ENCODE assay signal across 25 mouse cellular contexts in genomic region chr6:30083307-30083706, GRCm38 (mm10). TPM values are rescaled to one million over a fixed set of nuclear protein-coding genes. Genes with fewer than 3 reads are reported as not detected.
DNase-seq lines count a peak whose midpoint lies in the region; ATAC-seq and TF ChIP-seq lines count a peak whose summit lies in the region.
"Had no signal": no experiment of that assay in that cellular context is flagged by ENCODE, and none has a peak within 500 bp of the region (broad histone marks: within the 10 kb centered on the region; RNA-seq: fewer than 3 reads in every experiment).

No protein-coding gene starts in this region.

- H3K36me3 ChIP-seq in ES-E14 (ENCODE audit: control insufficient read depth, insufficient read depth, low read length, poor library complexity, severe bottlenecking), result no peaks in the 10 kb centered on the region
- H3K36me3 ChIP-seq: embryonic facial prominence, embryonic 13.5 days; embryonic facial prominence, embryonic 15.5 days; forebrain, embryonic 10.5 days; forebrain, embryonic 12.5 days had no signal

- in situ Hi-C loops in ES-E14 (cut with MboI; ENCODE audit: low sequenced_read_pairs in 2 of 2, unreplicated experiment in 2 of 2), result no loop called here

- H3K4me1 ChIP-seq in ES-E14 (ENCODE audit: control insufficient read depth in 2 of 2, insufficient read depth in 2 of 2, low read length in 2 of 2, poor library complexity in 1 of 2), result peaks cover 4% of the 10 kb centered on the region in 2 experiments; a peak in 3 of 4 replicates
- H3K4me1 ChIP-seq: embryonic facial prominence, embryonic 15.5 days had no signal

- no peak overlapping the region for H3K9ac ChIP-seq in ES-E14 (ENCODE audit: insufficient read depth, low read depth, low read length, poor library complexity, severe bottlenecking)
- H3K9ac ChIP-seq: embryonic facial prominence, embryonic 13.5 days; embryonic facial prominence, embryonic 15.5 days; forebrain, embryonic 12.5 days had no signal

- no peak overlapping the region for H3K27ac ChIP-seq in ES-E14 (ENCODE audit: insufficient read depth, low read depth, low read length, poor library complexity, severe bottlenecking)
- H3K27ac ChIP-seq: embryonic facial prominence, embryonic 13.5 days; embryonic facial prominence, embryonic 15.5 days; forebrain, embryonic 10.5 days; forebrain, embryonic 12.5 days had no signal

- no peaks in the 10 kb centered on the region for H3K9me3 ChIP-seq in ES-E14 (ENCODE audit: control insufficient read depth, insufficient read depth, low read depth, low read length)
- H3K9me3 ChIP-seq: embryonic facial prominence, embryonic 13.5 days; embryonic facial prominence, embryonic 15.5 days; forebrain, embryonic 10.5 days; forebrain, embryonic 12.5 days; G1E had no signal

- no peak for ATAC-seq in CD4-positive, CD25-positive, alpha-beta regulatory T cell, adult 4 months
- ATAC-seq: activated CD4-positive, CD25-positive, alpha-beta regulatory T cell, adult 4 months; forebrain, embryonic 14.5 days; forebrain, embryonic 16.5 days; Patski had no signal

- H3K4me3 ChIP-seq in ES-E14 (ENCODE audit: insufficient read depth in 1 of 2, low read depth in 1 of 2, low read length in 2 of 2, poor library complexity in 1 of 2, severe bottlenecking in 1 of 2), result no peak overlapping the region
- H3K4me3 ChIP-seq: embryonic facial prominence, embryonic 13.5 days; embryonic facial prominence, embryonic 15.5 days; erythroblast, embryonic 14.5 days; forebrain, embryonic 10.5 days; forebrain, embryonic 12.5 days had no signal

- DNase-seq in ES-CJ7 (ENCODE audit: low read depth, low spot score) (peak; percentile 37), ES-E14 (ENCODE audit: low read depth, low spot score) (peak; percentile 13), ZHBTc4 (ENCODE audit: low read depth, low spot score) (peak; percentile 48)
- DNase-seq in c-Kit-positive CD71-positive TER-119-positive erythroid progenitor cells, embryonic 14.5 days (ENCODE audit: low spot score), result no peak
- DNase-seq: adrenal gland, adult 8-10 months; adrenal gland, postnatal 14 days; adrenal gland, postnatal 36 days; cerebellum, adult 11 months; cerebellum, adult 18-20 months; cerebellum, adult 8-10 months; cerebellum, adult 9-11 months; cerebellum, postnatal 14 days; cerebellum, postnatal 36 days; embryo, embryonic 11 days had no signal

TF ChIP-seq in ES-E14, 5 proteins besides CTCF, POLR2A, EP300 and RAD21:
- TF ChIP-seq ZC3H11A (IDR thresholded peaks at IDR 0.05; ENCODE audit: borderline replicate concordance, low read depth, low read length) (no peak), CHD2 (IDR thresholded peaks at IDR 0.05; ENCODE audit: low read depth, low read length) (no peak), ZNF384 (IDR thresholded peaks at IDR 0.05; ENCODE audit: low read depth, low read length) (no peak), HCFC1 (IDR thresholded peaks at IDR 0.05; ENCODE audit: borderline replicate concordance, insufficient read depth, low read length) (no peak), MAFK (IDR thresholded peaks at IDR 0.05; ENCODE audit: insufficient read depth, low read depth, low read length) (no peak)
TF ChIP-seq in ES-E14: peak in this region for 0.

RNA-seq across cellular contexts. Expression of gene Nrf1, which starts 35.5 kb away (rescaled TPM):
- 81.6 and 86.5 TPM in 2 replicates for total RNA-seq in ES-E14 (2012; rRNA removed)
- polyA plus RNA-seq in CD4-positive, CD25-positive, alpha-beta regulatory T cell, adult 4 months (2017; shearing (Covaris generic)), result 100 to 1,000 TPM in 1 of 2 experiments, 10 to 100 TPM in 1; 75.3 to 103 TPM
